Mouse (Mus musculus): ENCODE results near the gene Cops9. TPM values are rescaled to one million over a fixed set of nuclear protein-coding genes. Genes with fewer than 3 reads are reported as not detected.

The Cops9 gene
- polyA plus RNA-seq, 1 experiment from 2014 or later, result 661 TPM

- Histone ChIP-seq H3K4me3 (replicated peaks) (no peak overlapping the region), H3K36me3 (no peaks in the 10 kb centered on the region), H3K27me3 (replicated peaks) (0 out of 2 replicates have a peak, but pooled peaks cover 3% of the 10 kb centered on the region), H3K4me1 (peaks cover 31% of the 10 kb centered on the region), H3K9ac (replicated peaks) (no peak overlapping the region), H3K27ac (replicated peaks) (no peak overlapping the region), H3K9me3 (replicated peaks) (no peaks in the 10 kb centered on the region), H3K4me2 (no peak overlapping the region)
- 82% methylated on average over 5 of the region's 5 CpGs for WGBS
- ATAC-seq (ENCODE audit: low FRiP score), result no peak
Observed at GRCm38 (mm10) chr1:92644916-92645315, 3.1 kb upstream of the Cops9 start.

GRCm38 (mm10) chr1:92643691-92644090 lies 1.9 kb upstream of the Cops9 start:
- Histone ChIP-seq H3K4me1 (peaks cover 41% of the 10 kb centered on the region), H3K36me3 (peaks cover 5% of the 10 kb centered on the region)
- 62% methylated on average over 4 of the region's 4 CpGs for WGBS

GRCm38 (mm10) chr1:92640393-92640792 lies 1.4 kb downstream of the Cops9 start:
- ATAC-seq (ENCODE audit: low FRiP score), result no peak
- Histone ChIP-seq H3K27ac (replicated peaks) (no peak overlapping the region), H3K27me3 (replicated peaks) (no peaks in the 10 kb centered on the region), H3K4me3 (replicated peaks) (peak overlapping the region; percentile 93), H3K36me3 (peaks cover 36% of the 10 kb centered on the region), H3K4me1 (peaks cover 36% of the 10 kb centered on the region), H3K9ac (replicated peaks) (no peak overlapping the region), H3K9me3 (replicated peaks) (no peaks in the 10 kb centered on the region), H3K4me2 (peak overlapping the region; percentile 96)
- WGBS, result 85% methylated on average over 6 of the region's 6 CpGs

More at GRCm38 (mm10) chr1:92643691-92644090, 1.9 kb upstream of the Cops9 start:
- Histone ChIP-seq H3K4me2 (no peak overlapping the region), H3K27me3 (replicated peaks) (0 out of 2 replicates have a peak, but pooled peaks cover 3% of the 10 kb centered on the region), H3K27ac (replicated peaks) (no peak overlapping the region), H3K4me3 (replicated peaks) (no peak overlapping the region), H3K9ac (replicated peaks) (no peak overlapping the region), H3K9me3 (replicated peaks) (no peaks in the 10 kb centered on the region)
- no peak for ATAC-seq (ENCODE audit: low FRiP score)

GRCm38 (mm10) chr1:92638736-92639135 lies 3.0 kb downstream of the Cops9 start:
- H3K4me3 ChIP-seq (replicated peaks), result no peak overlapping the region
- peaks cover 36% of the 10 kb centered on the region for H3K36me3 ChIP-seq
- ATAC-seq (ENCODE audit: low FRiP score), result no peak
- H3K4me2 ChIP-seq, result no peak overlapping the region
- no peaks in the 10 kb centered on the region for H3K9me3 ChIP-seq (replicated peaks)
- H3K4me1 ChIP-seq, result peaks cover 41% of the 10 kb centered on the region
- WGBS, result 98% methylated on average over 4 of the region's 4 CpGs
- no peak overlapping the region for H3K9ac ChIP-seq (replicated peaks)
- no peaks in the 10 kb centered on the region for H3K27me3 ChIP-seq (replicated peaks)
- no peak overlapping the region for H3K27ac ChIP-seq (replicated peaks)

GRCm38 (mm10) chr1:92638181-92638580 lies 3.6 kb downstream of the Cops9 start:
- Histone ChIP-seq H3K4me1 (peaks cover 41% of the 10 kb centered on the region), H3K36me3 (peaks cover 36% of the 10 kb centered on the region), H3K4me3 (replicated peaks) (no peak overlapping the region), H3K9me3 (replicated peaks) (no peaks in the 10 kb centered on the region), H3K27me3 (replicated peaks) (no peaks in the 10 kb centered on the region), H3K4me2 (no peak overlapping the region), H3K9ac (replicated peaks) (no peak overlapping the region), H3K27ac (replicated peaks) (no peak overlapping the region)
- ATAC-seq (ENCODE audit: low FRiP score), result no peak
- 84% methylated on average over 3 of the region's 3 CpGs for WGBS

GRCm38 (mm10) chr1:92637501-92638172 lies 4.1 kb downstream of the Cops9 start:
- Histone ChIP-seq H3K4me2 (no peak overlapping the region), H3K9me3 (replicated peaks) (no peaks in the 10 kb centered on the region), H3K4me3 (replicated peaks) (no peak overlapping the region), H3K27ac (replicated peaks) (no peak overlapping the region), H3K27me3 (replicated peaks) (no peaks in the 10 kb centered on the region), H3K9ac (replicated peaks) (no peak overlapping the region), H3K4me1 (peaks cover 39% of the 10 kb centered on the region), H3K36me3 (peaks cover 36% of the 10 kb centered on the region)
- whole genome bisulfite sequencing, result 93% methylated on average over 15 of the region's 15 CpGs
- ATAC-seq (ENCODE audit: low FRiP score), result no peak

GRCm38 (mm10) chr1:92636676-92637075 lies 5.1 kb downstream of the Cops9 start:
- Histone ChIP-seq H3K36me3 (peaks cover 36% of the 10 kb centered on the region), H3K4me2 (no peak overlapping the region), H3K4me3 (replicated peaks) (no peak overlapping the region), H3K4me1 (peaks cover 32% of the 10 kb centered on the region), H3K9ac (replicated peaks) (no peak overlapping the region), H3K9me3 (replicated peaks) (no peaks in the 10 kb centered on the region), H3K27me3 (replicated peaks) (no peaks in the 10 kb centered on the region), H3K27ac (replicated peaks) (no peak overlapping the region)
- 96% methylated on average over 11 of the region's 11 CpGs for WGBS
- no peak for ATAC-seq (ENCODE audit: low FRiP score)

- Histone ChIP-seq H3K9me3 (replicated peaks) (no peaks in the 10 kb centered on the region), H3K4me2 (no peak overlapping the region), H3K27me3 (replicated peaks) (no peaks in the 10 kb centered on the region), H3K4me1 (peaks cover 30% of the 10 kb centered on the region), H3K36me3 (peaks cover 36% of the 10 kb centered on the region), H3K4me3 (replicated peaks) (no peak overlapping the region), H3K9ac (replicated peaks) (no peak overlapping the region), H3K27ac (replicated peaks) (0 out of 2 replicates have a peak overlapping the region, but pooled peaks have one; percentile 23)
- no peak for ATAC-seq (ENCODE audit: low FRiP score)
- 91% methylated on average over 8 of the region's 8 CpGs for WGBS
Observed at GRCm38 (mm10) chr1:92636015-92636414, 5.8 kb downstream of the Cops9 start.

GRCm38 (mm10) chr1:92634976-92635599 lies 6.7 kb downstream of the Cops9 start:
- ATAC-seq (ENCODE audit: low FRiP score), result peak; percentile 72
- 64% methylated on average over 4 of the region's 4 CpGs for WGBS
- Histone ChIP-seq H3K9ac (replicated peaks) (no peak overlapping the region), H3K27ac (replicated peaks) (no peak overlapping the region), H3K4me2 (no peak overlapping the region), H3K4me3 (replicated peaks) (no peak overlapping the region), H3K27me3 (replicated peaks) (no peaks in the 10 kb centered on the region), H3K36me3 (peaks cover 36% of the 10 kb centered on the region), H3K4me1 (peaks cover 20% of the 10 kb centered on the region), H3K9me3 (replicated peaks) (no peaks in the 10 kb centered on the region)

- Histone ChIP-seq H3K4me2 (no peak overlapping the region), H3K9ac (replicated peaks) (no peak overlapping the region), H3K36me3 (peaks cover 36% of the 10 kb centered on the region), H3K27ac (replicated peaks) (no peak overlapping the region), H3K4me1 (peaks cover 15% of the 10 kb centered on the region), H3K27me3 (replicated peaks) (no peaks in the 10 kb centered on the region), H3K4me3 (replicated peaks) (no peak overlapping the region), H3K9me3 (replicated peaks) (no peaks in the 10 kb centered on the region)
- 70% methylated on average over 1 of the region's 1 CpGs for WGBS
- ATAC-seq (ENCODE audit: low FRiP score), result no peak
Observed at GRCm38 (mm10) chr1:92634569-92634968, 7.2 kb downstream of the Cops9 start.

- no peak overlapping the region for H3K27ac ChIP-seq (replicated peaks)
- no peaks in the 10 kb centered on the region for H3K27me3 ChIP-seq (replicated peaks)
- H3K36me3 ChIP-seq, result peaks cover 32% of the 10 kb centered on the region
- peaks cover 8% of the 10 kb centered on the region; the same call in 1 of the 2 replicates for H3K4me1 ChIP-seq
- no peaks in the 10 kb centered on the region for H3K9me3 ChIP-seq (replicated peaks)
- no peak overlapping the region for H3K9ac ChIP-seq (replicated peaks)
- H3K4me3 ChIP-seq (replicated peaks), result no peak overlapping the region
- WGBS, result 89% methylated on average over 8 of the region's 8 CpGs
- H3K4me2 ChIP-seq, result no peak overlapping the region
- no peak for ATAC-seq (ENCODE audit: low FRiP score)
Observed at GRCm38 (mm10) chr1:92633726-92634125, 8.1 kb downstream of the Cops9 start.

- Histone ChIP-seq H3K27ac (replicated peaks) (no peak overlapping the region), H3K4me1 (0 out of 2 replicates have a peak, but pooled peaks cover 9% of the 10 kb centered on the region), H3K27me3 (replicated peaks) (no peaks in the 10 kb centered on the region), H3K4me3 (replicated peaks) (no peak overlapping the region), H3K9me3 (replicated peaks) (no peaks in the 10 kb centered on the region), H3K4me2 (no peak overlapping the region), H3K9ac (replicated peaks) (no peak overlapping the region), H3K36me3 (peaks cover 24% of the 10 kb centered on the region)
- ATAC-seq (ENCODE audit: low FRiP score), result no peak
- 70% methylated on average over 6 of the region's 6 CpGs for WGBS
Observed at GRCm38 (mm10) chr1:92632948-92633347, 8.8 kb downstream of the Cops9 start.

All from neural tube, embryonic 15.5 days (tissue).